Mouse (Mus musculus): Measurements from ENCODE around the gene Napa. TPM values are rescaled to one million over a fixed set of nuclear protein-coding genes. Genes with fewer than 3 reads are reported as not detected.
A peak's percentile ranks its signal among the peaks of the same experiment; 100 is the strongest.

Napa gene
- polyA plus RNA-seq, 1 experiment = 256 TPM

GRCm38 (mm10) chr7:16061219-16062098, 36.8 kb upstream of the Napa start, which contains the start of gene Zfp541:
TSS of gene Zfp541 (plus strand) at chr7:16061814.
- WGBS = 84% methylated on average over 80 of the region's 80 CpGs
- Histone ChIP-seq H3K27ac (ENCODE audit: control insufficient read depth, insufficient read depth, low read length) (no peak within 1 kb of the TSS), H3K27me3 (ENCODE audit: control insufficient read depth, insufficient read depth, low read length) (no peaks in the 10 kb centered on the region), H3K4me1 (replicated peaks; ENCODE audit: control insufficient read depth, insufficient read depth, low read length) (peaks cover 7% of the 10 kb centered on the region), H3K4me3 (ENCODE audit: control insufficient read depth, insufficient read depth, low read length) (no peak within 1 kb of the TSS), H3K36me3 (ENCODE audit: control insufficient read depth, insufficient read depth, low read length) (no peaks in the 10 kb centered on the region)
- DNase-seq = no peak
- TF ChIP-seq CTCF (IDR thresholded peaks at IDR 0.05; ENCODE audit: borderline replicate concordance, control insufficient read depth, extremely low read depth, insufficient read depth, low read length, poor library complexity) (no peak), POLR2A (IDR thresholded peaks at IDR 0.05; ENCODE audit: control insufficient read depth, extremely low read depth, insufficient read depth, low read length, poor library complexity) (no peak)

GRCm38 (mm10) chr7:16062099-16062420, 36.2 kb upstream of the Napa start:
- DNase-seq = no peak
- Histone ChIP-seq H3K4me3 (ENCODE audit: control insufficient read depth, insufficient read depth, low read length) (no peak overlapping the region), H3K4me1 (replicated peaks; ENCODE audit: control insufficient read depth, insufficient read depth, low read length) (peaks cover 3% of the 10 kb centered on the region), H3K27me3 (ENCODE audit: control insufficient read depth, insufficient read depth, low read length) (no peaks in the 10 kb centered on the region), H3K36me3 (ENCODE audit: control insufficient read depth, insufficient read depth, low read length) (no peaks in the 10 kb centered on the region), H3K27ac (ENCODE audit: control insufficient read depth, insufficient read depth, low read length) (no peak overlapping the region)
- TF ChIP-seq POLR2A (IDR thresholded peaks at IDR 0.05; ENCODE audit: control insufficient read depth, extremely low read depth, insufficient read depth, low read length, poor library complexity) (no peak), CTCF (IDR thresholded peaks at IDR 0.05; ENCODE audit: borderline replicate concordance, control insufficient read depth, extremely low read depth, insufficient read depth, low read length, poor library complexity) (no peak)
- WGBS = 90% methylated on average over 15 of the region's 15 CpGs

GRCm38 (mm10) chr7:16063490-16063889, 34.8 kb upstream of the Napa start:
- 72% methylated on average over 4 of the region's 4 CpGs for WGBS
- no peak overlapping the region for H3K27ac ChIP-seq (ENCODE audit: control insufficient read depth, insufficient read depth, low read length)
- DNase-seq = peak; percentile 40
- no peak overlapping the region for H3K4me3 ChIP-seq (ENCODE audit: control insufficient read depth, insufficient read depth, low read length)
- H3K4me1 ChIP-seq (replicated peaks; ENCODE audit: control insufficient read depth, insufficient read depth, low read length) = no peaks in the 10 kb centered on the region
- H3K36me3 ChIP-seq (ENCODE audit: control insufficient read depth, insufficient read depth, low read length) = no peaks in the 10 kb centered on the region
- H3K27me3 ChIP-seq (ENCODE audit: control insufficient read depth, insufficient read depth, low read length) = no peaks in the 10 kb centered on the region
- TF ChIP-seq CTCF (IDR thresholded peaks at IDR 0.05; ENCODE audit: borderline replicate concordance, control insufficient read depth, extremely low read depth, insufficient read depth, low read length, poor library complexity) = no peak
- no peak for TF ChIP-seq POLR2A (IDR thresholded peaks at IDR 0.05; ENCODE audit: control insufficient read depth, extremely low read depth, insufficient read depth, low read length, poor library complexity)

- Histone ChIP-seq H3K27me3 (ENCODE audit: control insufficient read depth, insufficient read depth, low read length) (no peaks in the 10 kb centered on the region), H3K36me3 (ENCODE audit: control insufficient read depth, insufficient read depth, low read length) (no peaks in the 10 kb centered on the region), H3K4me3 (ENCODE audit: control insufficient read depth, insufficient read depth, low read length) (no peak overlapping the region), H3K4me1 (replicated peaks; ENCODE audit: control insufficient read depth, insufficient read depth, low read length) (no peaks in the 10 kb centered on the region), H3K27ac (ENCODE audit: control insufficient read depth, insufficient read depth, low read length) (no peak overlapping the region)
- no peak for DNase-seq
- TF ChIP-seq CTCF (IDR thresholded peaks at IDR 0.05; ENCODE audit: borderline replicate concordance, control insufficient read depth, extremely low read depth, insufficient read depth, low read length, poor library complexity) = no peak
- TF ChIP-seq POLR2A (IDR thresholded peaks at IDR 0.05; ENCODE audit: control insufficient read depth, extremely low read depth, insufficient read depth, low read length, poor library complexity) = no peak
These were observed 27.4 kb upstream of the Napa start for GRCm38 (mm10) chr7:16070846-16071245.

GRCm38 (mm10) chr7:16071906-16072305, 26.4 kb upstream of the Napa start:
- Histone ChIP-seq H3K36me3 (ENCODE audit: control insufficient read depth, insufficient read depth, low read length) (no peaks in the 10 kb centered on the region), H3K27me3 (ENCODE audit: control insufficient read depth, insufficient read depth, low read length) (no peaks in the 10 kb centered on the region), H3K27ac (ENCODE audit: control insufficient read depth, insufficient read depth, low read length) (no peak overlapping the region), H3K4me1 (replicated peaks; ENCODE audit: control insufficient read depth, insufficient read depth, low read length) (no peaks in the 10 kb centered on the region), H3K4me3 (ENCODE audit: control insufficient read depth, insufficient read depth, low read length) (no peak overlapping the region)
- WGBS = 95% methylated on average over 6 of the region's 6 CpGs
- no peak for DNase-seq
- TF ChIP-seq POLR2A (IDR thresholded peaks at IDR 0.05; ENCODE audit: control insufficient read depth, extremely low read depth, insufficient read depth, low read length, poor library complexity) (no peak), CTCF (IDR thresholded peaks at IDR 0.05; ENCODE audit: borderline replicate concordance, control insufficient read depth, extremely low read depth, insufficient read depth, low read length, poor library complexity) (no peak)

GRCm38 (mm10) chr7:16079947-16080346, 18.3 kb upstream of the Napa start:
- no peaks in the 10 kb centered on the region for H3K27me3 ChIP-seq (ENCODE audit: control insufficient read depth, insufficient read depth, low read length)
- no peak for DNase-seq
- no peak overlapping the region for H3K4me3 ChIP-seq (ENCODE audit: control insufficient read depth, insufficient read depth, low read length)
- no peak for TF ChIP-seq POLR2A (IDR thresholded peaks at IDR 0.05; ENCODE audit: control insufficient read depth, extremely low read depth, insufficient read depth, low read length, poor library complexity)
- no peak for TF ChIP-seq CTCF (IDR thresholded peaks at IDR 0.05; ENCODE audit: borderline replicate concordance, control insufficient read depth, extremely low read depth, insufficient read depth, low read length, poor library complexity)
- 78% methylated on average over 1 of the region's 1 CpGs for whole genome bisulfite sequencing
- H3K36me3 ChIP-seq (ENCODE audit: control insufficient read depth, insufficient read depth, low read length) = no peaks in the 10 kb centered on the region
- H3K4me1 ChIP-seq (replicated peaks; ENCODE audit: control insufficient read depth, insufficient read depth, low read length) = peaks cover 4% of the 10 kb centered on the region
- H3K27ac ChIP-seq (ENCODE audit: control insufficient read depth, insufficient read depth, low read length) = no peak overlapping the region

All from thymus, adult 2 months (tissue).